Mouse (Mus musculus): ENCODE data around the gene Mef2b. TPM values are rescaled to one million over a fixed set of nuclear protein-coding genes. Genes with fewer than 3 reads are reported as not detected.

The Mef2b gene
- polyA plus RNA-seq, 1 experiment from 2014 or later, result 1.2 TPM

DNA sequence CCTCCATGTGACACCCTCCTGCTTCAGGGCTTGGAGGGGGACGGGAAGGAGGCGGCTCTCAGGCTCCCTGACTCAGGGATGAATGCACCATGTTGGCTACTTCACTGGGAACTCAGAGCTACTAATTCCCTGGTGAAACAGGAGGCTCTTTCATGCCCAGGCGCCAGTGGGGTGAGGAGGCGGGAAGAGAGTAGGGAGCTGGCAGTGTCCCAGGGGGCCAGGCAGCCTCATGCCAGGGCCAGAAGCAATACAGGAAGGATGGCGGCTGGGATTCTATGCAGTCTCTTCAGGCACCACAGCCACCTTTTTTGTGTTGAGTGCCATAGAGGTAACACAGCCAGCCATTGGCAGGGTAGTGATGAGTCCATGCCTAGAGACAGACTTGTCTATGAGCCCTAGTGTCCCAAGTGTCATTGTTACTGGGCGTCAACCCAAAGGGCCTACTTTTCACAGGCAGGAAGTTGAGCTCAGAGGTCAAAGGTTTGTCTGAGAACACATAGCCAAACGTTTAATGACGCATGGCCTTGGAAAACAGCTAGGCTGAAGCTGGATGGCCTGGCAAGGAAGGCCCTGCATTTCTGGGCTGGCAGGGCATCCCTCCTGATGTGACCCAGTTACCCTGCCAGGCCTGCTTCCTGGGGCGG, 10.1 kb upstream of the Mef2b start:
- Histone ChIP-seq H3K4me1 (ENCODE audit: control insufficient read depth, insufficient read depth, low read depth, low read length) (peaks cover 10% of the 10 kb centered on the region), H3K4me2 (ENCODE audit: low read length) (no peak overlapping the region), H3K9ac (ENCODE audit: low read depth, low read length) (no peak overlapping the region), H3K36me3 (ENCODE audit: control insufficient read depth, insufficient read depth, low read length) (peaks cover 6% of the 10 kb centered on the region; the same call in 1 of the 2 replicates), H3K4me3 (ENCODE audit: low read length) (no peak overlapping the region), H3K9me3 (ENCODE audit: control insufficient read depth, low read length) (no peaks in the 10 kb centered on the region), H3K27ac (ENCODE audit: low read depth, low read length) (peak overlapping the region; percentile 68), H3K27me3 (replicated peaks; ENCODE audit: control insufficient read depth, insufficient read depth, low read length) (no peaks in the 10 kb centered on the region)
- ATAC-seq, result peak; percentile 87
- WGBS, result 53% methylated on average over 9 of the region's 9 CpGs

- Histone ChIP-seq H3K4me1 (ENCODE audit: control insufficient read depth, insufficient read depth, low read depth, low read length) (peaks cover 10% of the 10 kb centered on the region), H3K4me2 (ENCODE audit: low read length) (no peak overlapping the region), H3K9ac (ENCODE audit: low read depth, low read length) (no peak overlapping the region), H3K27ac (ENCODE audit: low read depth, low read length) (peak overlapping the region; percentile 51), H3K4me3 (ENCODE audit: low read length) (no peak overlapping the region), H3K9me3 (ENCODE audit: control insufficient read depth, low read length) (no peaks in the 10 kb centered on the region), H3K36me3 (ENCODE audit: control insufficient read depth, insufficient read depth, low read length) (peaks cover 9% of the 10 kb centered on the region; the same call in 1 of the 2 replicates), H3K27me3 (replicated peaks; ENCODE audit: control insufficient read depth, insufficient read depth, low read length) (no peaks in the 10 kb centered on the region)
- ATAC-seq, result no peak
- WGBS, result 78% methylated on average over 3 of the region's 3 CpGs
These were observed 9.4 kb upstream of the Mef2b start for GRCm38 (mm10) chr8:70130066-70130465.

DNA sequence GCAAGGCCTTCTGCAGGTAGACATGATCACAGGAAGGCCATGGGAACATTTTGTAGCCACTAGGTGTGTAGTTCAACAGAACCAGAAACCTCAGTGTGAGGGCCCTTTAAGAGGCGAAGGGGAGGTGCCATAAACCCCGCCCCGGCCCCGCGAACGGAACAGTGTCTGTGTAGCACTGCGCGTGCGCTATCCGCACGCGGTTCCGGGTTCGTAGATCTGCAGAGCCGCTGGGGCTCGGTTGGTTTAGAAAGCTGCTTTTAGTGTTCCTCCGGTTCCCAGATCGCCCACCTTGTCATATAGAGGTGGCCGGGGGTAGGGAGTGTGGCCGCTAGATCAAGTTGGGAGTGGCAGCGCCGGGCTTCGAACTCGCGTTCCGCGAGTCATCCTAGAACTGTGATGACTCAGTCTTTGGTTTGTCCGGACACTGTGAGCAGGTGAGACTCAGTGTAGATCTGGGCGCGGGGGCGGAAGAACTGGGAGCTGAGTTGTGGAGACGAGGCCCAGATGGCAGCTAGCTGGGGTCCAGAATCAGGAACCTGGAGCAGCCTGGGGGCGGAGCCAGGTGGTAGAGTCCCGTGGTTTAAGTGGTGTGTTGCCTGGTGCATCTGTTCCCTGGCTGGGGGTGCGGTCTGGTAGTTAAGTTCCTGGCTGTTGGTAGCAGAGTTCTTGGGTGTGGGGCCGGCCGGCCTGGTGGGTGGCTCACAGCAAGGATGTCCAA, 8.2 kb upstream of the Mef2b start, which contains the start of gene Nr2c2ap:
Gene Nr2c2ap, plus strand, starts transcription at position 168 of the 718 bp plus-strand sequence.
- peak; percentile 75 for ATAC-seq
- Histone ChIP-seq H3K27me3 (replicated peaks; ENCODE audit: control insufficient read depth, insufficient read depth, low read length) (no peaks in the 10 kb centered on the region), H3K27ac (ENCODE audit: low read depth, low read length) (peak within 1 kb of the TSS; percentile 55), H3K4me1 (ENCODE audit: control insufficient read depth, insufficient read depth, low read depth, low read length) (peaks cover 10% of the 10 kb centered on the region), H3K36me3 (ENCODE audit: control insufficient read depth, insufficient read depth, low read length) (peaks cover 15% of the 10 kb centered on the region), H3K4me3 (ENCODE audit: low read length) (peak within 1 kb of the TSS; percentile 81), H3K9me3 (ENCODE audit: control insufficient read depth, low read length) (no peaks in the 10 kb centered on the region), H3K9ac (ENCODE audit: low read depth, low read length) (peak within 1 kb of the TSS; percentile 75), H3K4me2 (ENCODE audit: low read length) (peak within 1 kb of the TSS; percentile 91)
- WGBS, result 1% methylated on average over 37 of the region's 37 CpGs

DNA sequence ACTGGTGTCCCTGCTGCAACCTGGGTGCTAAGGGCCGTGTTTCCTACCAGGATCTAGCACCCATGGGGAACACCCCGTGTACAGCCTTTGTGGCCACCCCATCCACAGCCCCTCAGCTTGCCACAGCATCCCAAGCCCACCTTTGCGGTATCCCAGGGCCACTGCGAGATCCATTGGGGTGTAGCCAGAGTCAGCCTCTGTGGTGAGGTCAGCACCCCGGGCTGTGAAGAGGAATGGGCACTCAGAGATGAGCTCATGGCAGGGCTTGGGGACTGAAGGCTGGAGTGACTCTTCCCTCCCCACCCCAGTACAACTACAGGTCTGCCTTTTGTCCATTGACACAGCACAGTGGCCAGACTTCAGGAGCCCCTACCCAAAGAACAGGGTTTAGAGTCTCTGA, 5.4 kb upstream of the Mef2b start:
- H3K4me3 ChIP-seq (ENCODE audit: low read length), result no peak overlapping the region
- no peaks in the 10 kb centered on the region for H3K27me3 ChIP-seq (replicated peaks; ENCODE audit: control insufficient read depth, insufficient read depth, low read length)
- H3K27ac ChIP-seq (ENCODE audit: low read depth, low read length), result no peak overlapping the region
- no peak for ATAC-seq
- WGBS, result 93% methylated on average over 5 of the region's 5 CpGs
- H3K4me1 ChIP-seq (ENCODE audit: control insufficient read depth, insufficient read depth, low read depth, low read length), result peaks cover 19% of the 10 kb centered on the region
- H3K9ac ChIP-seq (ENCODE audit: low read depth, low read length), result no peak overlapping the region
- H3K9me3 ChIP-seq (ENCODE audit: control insufficient read depth, low read length), result no peaks in the 10 kb centered on the region
- peaks cover 15% of the 10 kb centered on the region for H3K36me3 ChIP-seq (ENCODE audit: control insufficient read depth, insufficient read depth, low read length)
- no peak overlapping the region for H3K4me2 ChIP-seq (ENCODE audit: low read length)

- no peak for ATAC-seq
- Histone ChIP-seq H3K36me3 (ENCODE audit: control insufficient read depth, insufficient read depth, low read length) (peaks cover 15% of the 10 kb centered on the region), H3K27ac (ENCODE audit: low read depth, low read length) (no peak overlapping the region), H3K4me1 (ENCODE audit: control insufficient read depth, insufficient read depth, low read depth, low read length) (peaks cover 19% of the 10 kb centered on the region), H3K9me3 (ENCODE audit: control insufficient read depth, low read length) (no peaks in the 10 kb centered on the region), H3K27me3 (replicated peaks; ENCODE audit: control insufficient read depth, insufficient read depth, low read length) (no peaks in the 10 kb centered on the region), H3K4me2 (ENCODE audit: low read length) (no peak overlapping the region), H3K4me3 (ENCODE audit: low read length) (no peak overlapping the region), H3K9ac (ENCODE audit: low read depth, low read length) (no peak overlapping the region)
- WGBS, result 93% methylated on average over 9 of the region's 9 CpGs
These were observed 4.6 kb upstream of the Mef2b start for GRCm38 (mm10) chr8:70134931-70135330.

GRCm38 (mm10) chr8:70136591-70136990, 2.9 kb upstream of the Mef2b start:
- 90% methylated on average over 4 of the region's 4 CpGs for WGBS
- Histone ChIP-seq H3K4me2 (ENCODE audit: low read length) (no peak overlapping the region), H3K9me3 (ENCODE audit: control insufficient read depth, low read length) (no peaks in the 10 kb centered on the region), H3K27ac (ENCODE audit: low read depth, low read length) (no peak overlapping the region), H3K9ac (ENCODE audit: low read depth, low read length) (no peak overlapping the region), H3K36me3 (ENCODE audit: control insufficient read depth, insufficient read depth, low read length) (peaks cover 15% of the 10 kb centered on the region), H3K27me3 (replicated peaks; ENCODE audit: control insufficient read depth, insufficient read depth, low read length) (no peaks in the 10 kb centered on the region), H3K4me3 (ENCODE audit: low read length) (no peak overlapping the region), H3K4me1 (ENCODE audit: control insufficient read depth, insufficient read depth, low read depth, low read length) (peaks cover 25% of the 10 kb centered on the region)
- no peak for ATAC-seq

DNA sequence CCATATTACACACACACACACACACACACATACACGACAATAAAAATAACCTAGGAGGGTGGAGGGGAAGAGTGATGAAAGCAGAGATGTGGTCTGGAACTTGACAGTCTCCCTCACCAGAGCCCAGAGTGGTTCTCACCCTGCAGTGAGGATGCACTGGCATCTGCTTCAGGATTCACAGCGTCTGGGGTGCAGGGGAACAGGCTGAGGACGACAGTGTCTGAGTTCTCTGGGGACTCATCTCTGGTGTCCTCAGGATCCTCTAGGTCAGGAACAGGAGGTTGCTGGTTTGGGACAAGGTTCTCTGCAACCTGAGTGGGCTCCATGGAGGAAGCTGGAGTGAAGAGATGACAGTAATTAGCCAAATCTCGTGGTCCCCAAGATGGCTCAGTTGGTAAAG, 1.6 kb upstream of the Mef2b start:
- Histone ChIP-seq H3K27ac (ENCODE audit: low read depth, low read length) (no peak overlapping the region), H3K4me1 (ENCODE audit: control insufficient read depth, insufficient read depth, low read depth, low read length) (peaks cover 21% of the 10 kb centered on the region), H3K9ac (ENCODE audit: low read depth, low read length) (peak overlapping the region; percentile 28; the same call in 1 of the 2 replicates), H3K4me3 (ENCODE audit: low read length) (peak overlapping the region; percentile 58; the same call in 1 of the 2 replicates), H3K36me3 (ENCODE audit: control insufficient read depth, insufficient read depth, low read length) (peaks cover 15% of the 10 kb centered on the region), H3K4me2 (ENCODE audit: low read length) (peak overlapping the region; percentile 50), H3K9me3 (ENCODE audit: control insufficient read depth, low read length) (no peaks in the 10 kb centered on the region), H3K27me3 (replicated peaks; ENCODE audit: control insufficient read depth, insufficient read depth, low read length) (no peaks in the 10 kb centered on the region)
- 87% methylated on average over 4 of the region's 4 CpGs for WGBS
- ATAC-seq, result no peak

- WGBS, result 15% methylated on average over 9 of the region's 9 CpGs
- Histone ChIP-seq H3K27ac (ENCODE audit: low read depth, low read length) (peak overlapping the region; percentile 79), H3K36me3 (ENCODE audit: control insufficient read depth, insufficient read depth, low read length) (peaks cover 16% of the 10 kb centered on the region)
These were observed 470 bp downstream of the Mef2b start for GRCm38 (mm10) chr8:70139981-70140380.

More at GRCm38 (mm10) chr8:70139981-70140380, 470 bp downstream of the Mef2b start:
- Histone ChIP-seq H3K4me1 (ENCODE audit: control insufficient read depth, insufficient read depth, low read depth, low read length) (peaks cover 21% of the 10 kb centered on the region), H3K27me3 (replicated peaks; ENCODE audit: control insufficient read depth, insufficient read depth, low read length) (no peaks in the 10 kb centered on the region), H3K9ac (ENCODE audit: low read depth, low read length) (peak overlapping the region; percentile 73), H3K9me3 (ENCODE audit: control insufficient read depth, low read length) (no peaks in the 10 kb centered on the region), H3K4me3 (ENCODE audit: low read length) (peak overlapping the region; percentile 58), H3K4me2 (ENCODE audit: low read length) (peak overlapping the region; percentile 83)
- no peak for ATAC-seq

Data from hindbrain, embryonic 16.5 days (tissue).